Mouse (Mus musculus) megakaryocyte-erythroid progenitor cell, adult 5-6 weeks (primary cell): ENCODE data around the gene Dnah2. TPM values are rescaled to one million over a fixed set of nuclear protein-coding genes. Genes with fewer than 3 reads are reported as not detected.
A peak's percentile ranks its signal among the peaks of the same experiment; 100 is the strongest.
"Not testable (repeated sequence)": the region's sequence is repeated elsewhere in the genome, so short reads cannot be mapped to it uniquely, and the experiment has no call there.

Experiments
- ATAC-seq: replicated peaks from 2 replicates; pipeline ENCODE4 v1.8.0; 2016; ENCODE audit warnings: mild to moderate bottlenecking, inconsistent platforms; ENCODE audit not compliant: severe bottlenecking, poor library complexity, low FRiP score, low TSS enrichment
- total RNA-seq, 2 experiments: library from RNA; stranded (forward) in 1 of 2; stranded (reverse) in 1 of 2; fragments of 200-1000, 215-1000 nt in 1 of 2; fragments of >200 nt in 1 of 2; fragmentation: Nextera tagmentation in 1 of 2; gene quantifications; 2 replicates each; pipeline ENCODE4 v1.2.3; 2014 to 2017

Gene Dnah2
- total RNA-seq, 2 experiments from 2014 or later, result not detected

- no peak for ATAC-seq
Measured at GRCm38 (mm10) chr11:69534990-69535389, 13.9 kb downstream of the Dnah2 start.

- ATAC-seq, result no peak
Measured at GRCm38 (mm10) chr11:69532480-69533150, 16.3 kb downstream of the Dnah2 start.

GRCm38 (mm10) chr11:69530755-69531154 is 18.2 kb downstream of the Dnah2 start:
- ATAC-seq, result not testable (repeated sequence)

GRCm38 (mm10) chr11:69530281-69530680 is 18.6 kb downstream of the Dnah2 start:
- not testable (repeated sequence) for ATAC-seq

GRCm38 (mm10) chr11:69528031-69528390 is 20.9 kb downstream of the Dnah2 start:
- no peak for ATAC-seq

- no peak for ATAC-seq
Measured at GRCm38 (mm10) chr11:69527098-69528030, 21.5 kb downstream of the Dnah2 start.

GRCm38 (mm10) chr11:69526631-69527030 is 22.3 kb downstream of the Dnah2 start:
- no peak for ATAC-seq

GRCm38 (mm10) chr11:69525661-69526060 is 23.2 kb downstream of the Dnah2 start:
- no peak for ATAC-seq

GRCm38 (mm10) chr11:69523651-69524050 is 25.3 kb downstream of the Dnah2 start:
- no peak for ATAC-seq

GRCm38 (mm10) chr11:69521526-69522149 is 27.3 kb downstream of the Dnah2 start:
- ATAC-seq, result peak; percentile 62

GRCm38 (mm10) chr11:69519976-69520375 is 28.9 kb downstream of the Dnah2 start:
- ATAC-seq, result no peak

- ATAC-seq, result no peak
Measured at GRCm38 (mm10) chr11:69516661-69517060, 32.2 kb downstream of the Dnah2 start.

- ATAC-seq, result no peak
Measured at GRCm38 (mm10) chr11:69516151-69516640, 32.7 kb downstream of the Dnah2 start.

- ATAC-seq, result 0 out of 2 replicates have a peak, but pooled peaks have one; percentile 62
Measured at GRCm38 (mm10) chr11:69513840-69514239, 35.1 kb downstream of the Dnah2 start.

GRCm38 (mm10) chr11:69510796-69511496 is 38.0 kb downstream of the Dnah2 start:
- peak; percentile 74 for ATAC-seq

- ATAC-seq, result peak; percentile 67; the same call in 1 of the 2 replicates
Measured at GRCm38 (mm10) chr11:69503863-69504280, 45.0 kb downstream of the Dnah2 start.

GRCm38 (mm10) chr11:69501555-69501954 is 47.4 kb downstream of the Dnah2 start:
- ATAC-seq, result no peak

GRCm38 (mm10) chr11:69499140-69499539 is 49.8 kb downstream of the Dnah2 start:
- ATAC-seq, result no peak

- no peak for ATAC-seq
Measured at GRCm38 (mm10) chr11:69491711-69492110, 57.2 kb downstream of the Dnah2 start.
